Mouse (Mus musculus): Measurements from ENCODE around the gene Cenpx. TPM values are rescaled to one million over a fixed set of nuclear protein-coding genes. Genes with fewer than 3 reads are reported as not detected.
A peak's percentile ranks its signal among the peaks of the same experiment; 100 is the strongest.

Cenpx gene
- polyA plus RNA-seq, 1 experiment from 2014 or later: 157 TPM

- Histone ChIP-seq H3K27ac (ENCODE audit: low read depth, low read length) (no peak overlapping the region), H3K27me3 (ENCODE audit: control insufficient read depth, insufficient read depth, low read length) (no peaks in the 10 kb centered on the region), H3K4me3 (ENCODE audit: low read length) (no peak overlapping the region), H3K9me3 (ENCODE audit: control insufficient read depth, low read length) (no peaks in the 10 kb centered on the region), H3K4me2 (replicated peaks; ENCODE audit: low read depth, low read length) (no peak overlapping the region), H3K4me1 (ENCODE audit: control insufficient read depth, insufficient read depth, low read length) (peaks cover 10% of the 10 kb centered on the region), H3K36me3 (ENCODE audit: control insufficient read depth, insufficient read depth, low read length) (peaks cover 36% of the 10 kb centered on the region), H3K9ac (ENCODE audit: low read depth, low read length) (no peak overlapping the region)
- 91% methylated on average over 13 of the region's 13 CpGs for WGBS
- ATAC-seq (ENCODE audit: low FRiP score, low TSS enrichment): no peak
Observed at GRCm38 (mm10) chr11:120719841-120720376, 6.4 kb upstream of the Cenpx start.

GRCm38 (mm10) chr11:120719242-120719641, 5.7 kb upstream of the Cenpx start:
- Histone ChIP-seq H3K9ac (ENCODE audit: low read depth, low read length) (no peak overlapping the region), H3K4me2 (replicated peaks; ENCODE audit: low read depth, low read length) (no peak overlapping the region), H3K36me3 (ENCODE audit: control insufficient read depth, insufficient read depth, low read length) (peaks cover 36% of the 10 kb centered on the region), H3K9me3 (ENCODE audit: control insufficient read depth, low read length) (no peaks in the 10 kb centered on the region), H3K27ac (ENCODE audit: low read depth, low read length) (no peak overlapping the region), H3K27me3 (ENCODE audit: control insufficient read depth, insufficient read depth, low read length) (no peaks in the 10 kb centered on the region), H3K4me1 (ENCODE audit: control insufficient read depth, insufficient read depth, low read length) (peaks cover 17% of the 10 kb centered on the region), H3K4me3 (ENCODE audit: low read length) (no peak overlapping the region)
- WGBS: 86% methylated on average over 9 of the region's 9 CpGs
- ATAC-seq (ENCODE audit: low FRiP score, low TSS enrichment): no peak

GRCm38 (mm10) chr11:120715131-120715530, 1.6 kb upstream of the Cenpx start:
- peaks cover 16% of the 10 kb centered on the region for H3K4me1 ChIP-seq (ENCODE audit: control insufficient read depth, insufficient read depth, low read length)
- no peak overlapping the region for H3K4me3 ChIP-seq (ENCODE audit: low read length)
- 95% methylated on average over 9 of the region's 9 CpGs for WGBS
- ATAC-seq (ENCODE audit: low FRiP score, low TSS enrichment): no peak
- H3K9ac ChIP-seq (ENCODE audit: low read depth, low read length): 0 out of 2 replicates have a peak overlapping the region, but pooled peaks have one; percentile 76
- H3K9me3 ChIP-seq (ENCODE audit: control insufficient read depth, low read length): no peaks in the 10 kb centered on the region
- peaks cover 42% of the 10 kb centered on the region for H3K36me3 ChIP-seq (ENCODE audit: control insufficient read depth, insufficient read depth, low read length)
- no peak overlapping the region for H3K27ac ChIP-seq (ENCODE audit: low read depth, low read length)
- H3K4me2 ChIP-seq (replicated peaks; ENCODE audit: low read depth, low read length): no peak overlapping the region
- H3K27me3 ChIP-seq (ENCODE audit: control insufficient read depth, insufficient read depth, low read length): no peaks in the 10 kb centered on the region

- H3K9ac ChIP-seq (ENCODE audit: low read depth, low read length): peak overlapping the region; percentile 76
- H3K4me2 ChIP-seq (replicated peaks; ENCODE audit: low read depth, low read length): peak overlapping the region; percentile 96
- WGBS: 48% methylated on average over 10 of the region's 10 CpGs
- H3K4me3 ChIP-seq (ENCODE audit: low read length): peak overlapping the region; percentile 60
- H3K36me3 ChIP-seq (ENCODE audit: control insufficient read depth, insufficient read depth, low read length): peaks cover 45% of the 10 kb centered on the region
- H3K27me3 ChIP-seq (ENCODE audit: control insufficient read depth, insufficient read depth, low read length): no peaks in the 10 kb centered on the region
- no peak for ATAC-seq (ENCODE audit: low FRiP score, low TSS enrichment)
- H3K4me1 ChIP-seq (ENCODE audit: control insufficient read depth, insufficient read depth, low read length): peaks cover 19% of the 10 kb centered on the region
- no peaks in the 10 kb centered on the region for H3K9me3 ChIP-seq (ENCODE audit: control insufficient read depth, low read length)
- H3K27ac ChIP-seq (ENCODE audit: low read depth, low read length): no peak overlapping the region
Observed at GRCm38 (mm10) chr11:120714546-120714945, 1.0 kb upstream of the Cenpx start.

- Histone ChIP-seq H3K9me3 (ENCODE audit: control insufficient read depth, low read length) (no peaks in the 10 kb centered on the region), H3K36me3 (ENCODE audit: control insufficient read depth, insufficient read depth, low read length) (peaks cover 39% of the 10 kb centered on the region), H3K4me3 (ENCODE audit: low read length) (peak overlapping the region; percentile 60), H3K4me2 (replicated peaks; ENCODE audit: low read depth, low read length) (peak overlapping the region; percentile 97), H3K27ac (ENCODE audit: low read depth, low read length) (peak overlapping the region; percentile 76; the same call in 1 of the 2 replicates), H3K9ac (ENCODE audit: low read depth, low read length) (peak overlapping the region; percentile 71), H3K27me3 (ENCODE audit: control insufficient read depth, insufficient read depth, low read length) (no peaks in the 10 kb centered on the region), H3K4me1 (ENCODE audit: control insufficient read depth, insufficient read depth, low read length) (peaks cover 19% of the 10 kb centered on the region)
- WGBS: under 1% methylated on average over 38 of the region's 38 CpGs
- peak; percentile 63 for ATAC-seq (ENCODE audit: low FRiP score, low TSS enrichment)
Observed at GRCm38 (mm10) chr11:120712771-120713568, 568 bp downstream of the Cenpx start.

- no peak overlapping the region; the same call in 1 of the 2 replicates for H3K4me3 ChIP-seq (ENCODE audit: low read length)
- no peak overlapping the region for H3K27ac ChIP-seq (ENCODE audit: low read depth, low read length)
- no peak for ATAC-seq (ENCODE audit: low FRiP score, low TSS enrichment)
- H3K9ac ChIP-seq (ENCODE audit: low read depth, low read length): no peak overlapping the region
- H3K36me3 ChIP-seq (ENCODE audit: control insufficient read depth, insufficient read depth, low read length): peaks cover 32% of the 10 kb centered on the region
- H3K4me2 ChIP-seq (replicated peaks; ENCODE audit: low read depth, low read length): no peak overlapping the region; the same call in 1 of the 2 replicates
- H3K27me3 ChIP-seq (ENCODE audit: control insufficient read depth, insufficient read depth, low read length): no peaks in the 10 kb centered on the region
- H3K9me3 ChIP-seq (ENCODE audit: control insufficient read depth, low read length): no peaks in the 10 kb centered on the region
- WGBS: 64% methylated on average over 8 of the region's 8 CpGs
- H3K4me1 ChIP-seq (ENCODE audit: control insufficient read depth, insufficient read depth, low read length): peaks cover 28% of the 10 kb centered on the region
Observed at GRCm38 (mm10) chr11:120711980-120712604, 1.4 kb downstream of the Cenpx start.

GRCm38 (mm10) chr11:120710672-120711071, 2.9 kb downstream of the Cenpx start:
- no peak for ATAC-seq (ENCODE audit: low FRiP score, low TSS enrichment)
- Histone ChIP-seq H3K36me3 (ENCODE audit: control insufficient read depth, insufficient read depth, low read length) (peaks cover 24% of the 10 kb centered on the region), H3K27me3 (ENCODE audit: control insufficient read depth, insufficient read depth, low read length) (no peaks in the 10 kb centered on the region), H3K4me2 (replicated peaks; ENCODE audit: low read depth, low read length) (no peak overlapping the region), H3K9ac (ENCODE audit: low read depth, low read length) (peak overlapping the region; percentile 34; the same call in 1 of the 2 replicates), H3K4me1 (ENCODE audit: control insufficient read depth, insufficient read depth, low read length) (peaks cover 42% of the 10 kb centered on the region), H3K4me3 (ENCODE audit: low read length) (no peak overlapping the region), H3K9me3 (ENCODE audit: control insufficient read depth, low read length) (no peaks in the 10 kb centered on the region), H3K27ac (ENCODE audit: low read depth, low read length) (peak overlapping the region; percentile 24; the same call in 1 of the 2 replicates)
- WGBS: 37% methylated on average over 5 of the region's 5 CpGs

GRCm38 (mm10) chr11:120709551-120709950, 4.0 kb downstream of the Cenpx start:
- ATAC-seq (ENCODE audit: low FRiP score, low TSS enrichment): no peak
- Histone ChIP-seq H3K27me3 (ENCODE audit: control insufficient read depth, insufficient read depth, low read length) (no peaks in the 10 kb centered on the region), H3K4me2 (replicated peaks; ENCODE audit: low read depth, low read length) (no peak overlapping the region), H3K36me3 (ENCODE audit: control insufficient read depth, insufficient read depth, low read length) (peaks cover 18% of the 10 kb centered on the region), H3K4me1 (ENCODE audit: control insufficient read depth, insufficient read depth, low read length) (peaks cover 48% of the 10 kb centered on the region), H3K27ac (ENCODE audit: low read depth, low read length) (peak overlapping the region; percentile 4; the same call in 1 of the 2 replicates), H3K9ac (ENCODE audit: low read depth, low read length) (no peak overlapping the region), H3K4me3 (ENCODE audit: low read length) (no peak overlapping the region), H3K9me3 (ENCODE audit: control insufficient read depth, low read length) (no peaks in the 10 kb centered on the region)
- WGBS: 65% methylated on average over 2 of the region's 2 CpGs

- Histone ChIP-seq H3K4me2 (replicated peaks; ENCODE audit: low read depth, low read length) (no peak overlapping the region), H3K4me3 (ENCODE audit: low read length) (no peak overlapping the region), H3K9ac (ENCODE audit: low read depth, low read length) (no peak overlapping the region), H3K36me3 (ENCODE audit: control insufficient read depth, insufficient read depth, low read length) (peaks cover 18% of the 10 kb centered on the region), H3K4me1 (ENCODE audit: control insufficient read depth, insufficient read depth, low read length) (peaks cover 55% of the 10 kb centered on the region), H3K9me3 (ENCODE audit: control insufficient read depth, low read length) (no peaks in the 10 kb centered on the region), H3K27ac (ENCODE audit: low read depth, low read length) (peak overlapping the region; percentile 55), H3K27me3 (ENCODE audit: control insufficient read depth, insufficient read depth, low read length) (no peaks in the 10 kb centered on the region)
- WGBS: 24% methylated on average over 5 of the region's 5 CpGs
- no peak for ATAC-seq (ENCODE audit: low FRiP score, low TSS enrichment)
Observed at GRCm38 (mm10) chr11:120707969-120708368, 5.6 kb downstream of the Cenpx start.
